Mouse (Mus musculus) spleen, postnatal 10 days (tissue): ENCODE measurements around the gene Efcab6.

Source experiments
- DNase-seq, 2 experiments: peaks; one replicate each; pipeline ENCODE4 v3.0.0; 2021 to 2022; ENCODE audit warnings: low spot score in 2 of 2

Efcab6 gene

DNA sequence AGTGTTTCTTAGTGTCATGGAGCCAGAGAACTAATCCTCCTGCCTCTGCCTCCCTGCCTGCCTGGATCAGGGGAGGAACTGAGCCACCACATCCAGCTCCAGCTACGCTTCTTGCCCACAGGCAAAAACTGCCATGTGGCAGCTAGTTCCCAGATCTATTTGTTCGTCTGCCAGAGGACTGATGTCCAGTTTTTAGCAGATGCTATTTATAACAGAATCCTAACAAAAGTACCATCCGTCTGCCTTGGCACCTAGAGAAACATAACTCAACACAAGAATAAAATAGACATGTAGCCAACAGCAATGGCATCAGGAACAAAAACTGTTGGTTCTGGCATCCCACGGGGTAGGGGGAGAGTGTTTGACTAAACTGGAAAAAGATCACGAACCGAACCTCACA, 6.3 kb downstream of the Efcab6 start:
- DNase-seq: no peak

GRCm38 (mm10) chr15:84056083-84056482, 9.1 kb downstream of the Efcab6 start:
- DNase-seq: no peak

DNA sequence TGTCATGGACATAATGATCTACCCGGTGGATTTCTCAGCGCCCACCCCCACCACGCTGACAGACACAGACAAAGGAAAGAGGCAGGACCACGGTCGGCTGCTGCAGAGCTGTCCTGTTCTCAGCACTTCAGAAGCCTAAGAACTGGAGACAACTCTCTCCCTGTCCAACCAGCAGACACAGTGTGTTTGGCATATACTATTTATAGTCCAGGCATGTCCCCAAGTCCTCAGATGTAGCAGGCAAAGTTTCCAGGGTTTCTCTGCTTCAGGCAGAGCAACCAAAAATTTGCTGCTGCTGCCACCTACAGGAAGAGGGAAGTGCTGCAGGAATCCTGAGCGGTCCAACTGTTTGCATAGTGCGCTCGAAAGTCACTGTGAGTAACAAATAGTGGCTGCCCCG, 11.3 kb downstream of the Efcab6 start:
- peak; percentile 11 to 56 for DNase-seq

DNA sequence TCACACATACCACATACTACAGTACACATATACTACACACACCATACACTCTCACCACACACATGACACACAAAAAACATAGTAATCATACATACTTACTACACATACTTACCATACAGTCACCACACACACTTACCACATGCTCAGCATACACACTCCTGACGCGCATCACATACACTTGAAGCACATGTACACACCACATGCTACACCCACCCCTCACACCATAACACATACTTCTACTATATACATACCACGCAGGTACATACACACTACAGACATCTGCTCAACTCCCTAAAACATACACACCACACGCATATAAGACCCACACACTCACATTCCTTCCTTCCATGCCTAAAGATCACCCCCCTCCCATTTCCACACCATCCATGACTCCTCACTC, 11.9 kb downstream of the Efcab6 start:
- DNase-seq: no peak

DNA sequence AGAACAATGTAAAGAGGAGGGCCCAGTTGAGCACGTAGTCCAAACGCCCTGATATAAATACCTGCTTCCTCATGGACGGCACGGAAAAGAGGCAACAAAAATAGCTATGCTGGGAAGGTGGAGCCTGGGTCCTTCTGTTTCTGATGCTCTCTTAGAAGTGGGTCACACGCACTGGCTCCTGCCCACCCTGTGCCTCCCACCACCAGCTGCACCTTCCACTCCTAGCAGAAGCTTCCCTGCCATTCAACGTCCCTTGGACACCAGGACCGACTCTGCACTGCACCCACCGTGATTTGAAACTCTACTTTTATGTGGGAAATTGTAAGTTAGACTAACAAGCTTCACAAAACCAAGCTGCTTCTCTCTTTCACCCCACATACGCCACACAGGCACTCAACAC, 12.8 kb downstream of the Efcab6 start:
- DNase-seq: no peak

DNA sequence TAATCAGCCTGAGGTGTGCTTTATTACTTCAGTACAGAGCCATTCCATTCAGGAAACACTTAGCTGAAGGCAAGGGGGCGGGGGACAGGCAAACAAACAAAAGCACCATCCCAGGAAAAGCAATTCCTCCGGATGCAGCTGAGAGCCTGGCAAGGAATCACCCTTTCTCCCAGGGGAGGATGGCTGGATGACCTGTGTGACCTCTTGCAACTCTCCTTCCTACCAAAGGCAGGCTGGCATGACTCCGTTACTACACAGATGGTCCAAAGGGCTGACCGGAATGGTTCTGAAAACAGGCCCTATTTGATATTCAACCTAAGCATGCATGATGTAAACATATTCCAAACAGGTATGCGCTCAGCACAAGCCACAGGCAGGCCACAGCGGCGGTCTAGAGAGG, 15.6 kb downstream of the Efcab6 start:
- no peak for DNase-seq

DNA sequence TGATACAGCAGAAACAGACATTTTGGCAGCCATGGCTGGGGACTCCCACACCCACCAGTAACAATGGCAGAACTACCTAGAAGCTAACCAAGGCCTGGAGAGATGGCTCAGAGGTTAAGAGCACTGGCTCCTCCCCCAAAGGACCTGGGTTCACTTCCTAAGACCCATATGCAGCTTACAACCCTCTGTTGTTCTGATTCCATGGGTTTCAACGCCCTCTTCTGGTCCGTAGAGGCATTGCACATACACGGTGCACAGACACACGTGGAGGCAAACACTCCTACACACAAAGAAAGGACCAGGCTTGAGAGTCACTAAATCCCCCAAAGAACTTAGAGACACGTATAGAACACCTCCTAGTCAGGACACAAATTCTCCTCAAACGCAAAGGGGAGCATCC, 19.6 kb downstream of the Efcab6 start:
- DNase-seq: no peak

DNA sequence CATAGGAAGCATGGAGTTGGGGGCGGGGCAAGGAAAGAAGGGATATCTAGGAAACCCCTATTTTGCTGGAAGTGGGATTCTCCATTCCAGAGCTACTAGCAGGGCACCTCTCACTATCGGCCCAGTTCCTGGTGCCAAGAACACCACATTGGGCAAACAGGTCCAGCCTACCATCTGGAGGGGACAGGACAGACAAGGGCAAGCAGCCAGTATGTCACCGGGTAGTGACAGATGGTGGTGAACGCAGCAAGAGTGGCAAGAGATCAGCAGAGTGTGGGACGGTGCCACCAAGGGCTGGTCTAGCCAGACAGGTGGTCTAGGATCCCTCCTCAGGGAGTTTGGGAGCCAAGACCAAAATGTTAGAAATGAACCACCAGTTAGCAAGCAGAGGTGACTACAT, 28.1 kb downstream of the Efcab6 start:
- no peak for DNase-seq

DNA sequence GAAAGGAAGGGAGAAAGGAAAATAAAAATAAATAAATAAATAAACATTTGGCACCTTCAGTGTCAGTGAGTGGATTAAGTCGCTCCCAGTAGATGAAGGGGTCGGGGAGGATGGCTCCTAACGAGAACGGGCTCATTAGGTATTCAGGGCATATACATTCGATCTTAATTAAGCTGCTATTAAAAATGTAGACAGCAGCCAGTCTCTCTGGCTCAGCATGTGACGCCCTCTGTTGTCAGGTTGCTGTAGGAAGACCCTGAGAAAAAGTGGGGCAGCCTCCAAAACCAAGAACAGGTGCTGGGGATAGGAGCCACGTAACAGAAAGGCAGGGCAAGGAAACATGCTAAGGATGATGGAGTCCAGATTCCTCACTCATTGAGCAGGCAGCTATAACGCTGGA, 39.5 kb downstream of the Efcab6 start:
- no peak for DNase-seq

DNA sequence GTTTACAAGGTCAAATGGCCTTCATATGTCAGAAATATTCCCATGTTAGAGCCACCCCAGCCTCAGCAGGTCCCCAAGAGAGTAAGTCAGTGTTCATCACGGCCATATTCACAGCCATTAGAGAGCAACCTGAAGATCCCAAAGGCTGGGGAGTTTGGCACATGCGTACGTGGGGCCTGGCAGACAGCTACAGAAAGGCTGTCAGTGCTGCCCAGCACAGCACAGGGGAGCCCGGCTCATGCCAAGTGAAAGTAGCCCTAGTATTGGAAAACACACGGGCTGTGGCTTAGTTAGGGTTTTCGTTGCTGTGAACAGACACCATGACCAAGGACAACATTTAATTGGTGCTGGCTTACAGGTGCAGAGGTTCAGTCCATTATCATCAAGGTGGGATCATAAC, 40.3 kb downstream of the Efcab6 start:
- DNase-seq: no peak

GRCm38 (mm10) chr15:84009366-84010083, 55.7 kb downstream of the Efcab6 start:
- DNase-seq: no peak

GRCm38 (mm10) chr15:84004306-84004705, 60.9 kb downstream of the Efcab6 start:
- DNase-seq: no peak

DNA sequence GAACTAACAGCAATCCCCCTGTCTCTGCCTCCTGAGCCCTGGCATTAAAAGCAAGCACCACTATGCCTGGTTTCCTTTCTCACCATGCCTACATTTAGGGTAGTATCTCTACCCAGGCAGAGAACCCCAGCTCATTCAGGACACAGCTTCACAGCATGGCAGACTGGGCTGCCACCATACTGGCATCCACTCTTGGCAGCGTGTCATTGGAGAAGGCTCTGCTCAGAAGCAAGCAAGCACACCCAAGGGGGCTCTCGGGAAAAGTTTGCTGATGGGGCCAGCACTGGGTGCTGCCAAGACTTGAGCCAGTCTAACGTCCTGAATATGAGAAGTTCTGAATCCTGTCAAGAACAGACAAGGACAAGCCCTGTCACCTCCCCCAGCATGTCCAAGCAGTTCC, 66.1 kb downstream of the Efcab6 start:
- no peak for DNase-seq

DNA sequence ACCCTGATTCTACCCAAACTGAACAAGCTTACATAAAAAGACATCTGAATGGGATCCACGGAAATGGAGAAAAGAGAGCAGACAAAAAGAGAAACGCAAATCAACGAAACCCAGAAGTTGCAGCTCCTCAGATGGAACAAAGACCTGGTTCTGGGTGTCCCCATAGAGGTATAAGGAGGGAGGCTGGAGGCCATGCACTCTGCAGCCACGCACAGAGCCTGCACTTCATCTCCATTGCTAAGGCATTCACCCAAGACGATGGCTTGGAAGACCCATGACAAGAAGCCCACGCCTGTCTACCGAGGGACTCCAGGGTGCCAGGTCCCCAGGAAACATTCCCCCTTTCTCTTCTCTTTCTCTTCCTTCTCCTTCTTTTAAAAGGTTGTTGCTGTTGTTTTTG, 66.6 kb downstream of the Efcab6 start:
- DNase-seq: no peak

DNA sequence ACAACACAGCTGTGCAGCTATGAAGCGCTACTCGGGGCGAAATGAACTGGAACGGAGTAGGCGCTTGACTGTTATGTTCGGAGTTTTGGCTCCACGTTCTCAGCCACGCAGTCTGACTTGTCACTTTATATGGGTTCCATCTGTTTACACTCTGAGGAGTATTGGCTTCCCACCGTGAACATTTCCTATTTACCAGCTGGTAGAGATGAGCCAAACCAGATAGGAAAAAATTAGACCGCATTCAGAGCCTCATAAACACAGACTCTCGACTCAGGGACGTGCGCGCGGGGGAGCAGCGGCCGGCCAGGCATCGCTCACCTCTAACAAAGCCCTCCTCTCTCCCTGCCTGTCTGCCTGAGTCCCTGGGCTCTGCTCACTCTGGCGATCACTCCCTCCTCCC, 67.1 kb downstream of the Efcab6 start:
- DNase-seq: no peak

GRCm38 (mm10) chr15:83997550-83997949, 67.6 kb downstream of the Efcab6 start:
- no peak for DNase-seq

GRCm38 (mm10) chr15:83996864-83997263, 68.3 kb downstream of the Efcab6 start:
- DNase-seq: no peak

GRCm38 (mm10) chr15:83992191-83992590, 73.0 kb downstream of the Efcab6 start:
- DNase-seq: no peak

- no peak for DNase-seq
Observed at GRCm38 (mm10) chr15:83991461-83991860, 73.7 kb downstream of the Efcab6 start.

DNA sequence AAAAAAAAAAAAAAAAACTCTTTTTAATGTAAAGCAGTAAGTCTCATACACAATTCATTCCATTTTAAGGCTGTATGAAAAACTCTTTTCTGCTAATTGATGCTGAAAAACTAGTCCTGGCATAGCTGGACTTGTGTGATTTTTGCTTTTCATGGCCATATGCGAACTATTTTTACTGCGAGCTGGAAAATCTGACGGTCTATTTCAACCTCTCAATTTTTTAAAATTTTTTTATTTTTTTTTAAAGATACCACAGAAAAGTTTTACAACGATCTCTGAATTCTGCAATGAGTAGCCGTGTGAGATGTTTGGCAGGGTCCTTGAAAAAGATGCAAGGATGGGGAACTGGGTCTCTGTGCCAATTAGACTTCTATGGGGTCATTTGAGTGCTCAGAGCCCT, 75.9 kb downstream of the Efcab6 start:
- DNase-seq: no peak

DNA sequence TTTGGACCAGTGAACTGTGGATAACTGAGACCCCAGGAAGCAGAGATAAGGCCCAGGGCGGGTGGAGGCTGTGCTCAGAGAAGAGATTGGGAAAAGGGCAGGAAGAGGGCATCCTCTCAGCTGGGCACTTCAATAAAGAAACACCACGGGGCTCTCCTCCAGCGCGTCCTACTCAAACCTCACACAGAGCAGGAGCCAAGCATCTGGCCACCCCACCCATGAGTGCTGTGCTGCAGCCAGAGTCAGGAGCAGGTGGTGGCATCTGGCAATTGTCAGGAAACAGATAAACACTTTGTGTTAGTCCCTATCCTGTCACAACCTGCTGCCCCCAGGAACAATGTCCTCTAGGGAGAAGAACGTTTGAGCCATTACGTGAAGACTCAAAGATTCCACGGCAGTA, 77.1 kb downstream of the Efcab6 start:
- DNase-seq: no peak

- no peak for DNase-seq
Observed at GRCm38 (mm10) chr15:83982186-83982936, 82.8 kb downstream of the Efcab6 start.

DNA sequence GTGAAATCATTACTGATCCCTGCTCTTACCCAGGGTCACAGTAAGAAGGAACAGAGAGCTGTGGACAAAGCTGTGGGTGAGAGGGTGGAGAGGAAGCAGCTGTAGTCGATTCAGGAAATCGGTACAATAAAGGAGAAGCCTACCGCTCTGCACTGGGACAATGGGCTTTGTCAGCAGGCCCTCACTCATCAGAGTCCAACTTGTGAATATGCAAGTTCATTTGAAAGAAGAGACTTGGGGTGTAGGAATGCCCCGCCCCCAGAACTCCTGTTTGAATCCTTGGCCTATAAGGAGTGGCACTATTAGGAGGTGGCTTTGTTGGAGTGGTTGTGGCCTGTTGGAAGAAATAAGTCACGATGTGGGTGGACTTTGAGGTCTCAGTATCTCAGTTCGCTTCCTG, 86.3 kb downstream of the Efcab6 start:
- no peak for DNase-seq

GRCm38 (mm10) chr15:83977108-83977507, 88.1 kb downstream of the Efcab6 start:
- DNase-seq: no peak
